Mouse (Mus musculus) gastrocnemius, postnatal 10 days (tissue): ENCODE data around the gene Psma7. TPM values are rescaled to one million over a fixed set of nuclear protein-coding genes. Genes with fewer than 3 reads are reported as not detected.
A peak's percentile ranks its signal among the peaks of the same experiment; 100 is the strongest.

Experiments
- DNase-seq: peaks from one replicate; pipeline ENCODE4 v3.0.0; 2021; ENCODE audit warnings: mixed read lengths
- total RNA-seq, 2 experiments: library from RNA; stranded (reverse); gene quantifications; 2 replicates each; pipeline ENCODE4 v1.2.3; 2021

Gene Psma7
- total RNA-seq, 2 experiments from 2014 or later: 169 to 170 TPM

DNA sequence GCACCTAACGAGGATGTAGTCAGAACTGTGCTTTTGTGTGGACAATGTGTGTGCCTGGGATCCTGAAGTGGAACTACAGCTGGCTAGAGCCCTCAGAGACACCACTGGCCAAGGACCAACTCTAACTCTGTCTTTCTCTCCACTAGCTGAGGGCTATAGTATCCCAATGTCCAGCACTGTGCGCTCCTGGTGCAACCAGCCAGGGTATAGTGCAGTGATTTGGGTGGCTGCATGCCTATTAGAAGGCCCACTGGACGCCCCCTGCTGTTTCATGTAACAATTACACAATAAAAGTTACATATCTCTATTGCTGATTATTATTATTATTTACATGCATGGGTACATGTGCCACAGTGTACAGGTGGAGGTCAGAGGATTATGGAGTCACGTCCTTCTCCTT lies 3.0 kb upstream of the Psma7 start:
- peak; percentile 29 for DNase-seq

DNA sequence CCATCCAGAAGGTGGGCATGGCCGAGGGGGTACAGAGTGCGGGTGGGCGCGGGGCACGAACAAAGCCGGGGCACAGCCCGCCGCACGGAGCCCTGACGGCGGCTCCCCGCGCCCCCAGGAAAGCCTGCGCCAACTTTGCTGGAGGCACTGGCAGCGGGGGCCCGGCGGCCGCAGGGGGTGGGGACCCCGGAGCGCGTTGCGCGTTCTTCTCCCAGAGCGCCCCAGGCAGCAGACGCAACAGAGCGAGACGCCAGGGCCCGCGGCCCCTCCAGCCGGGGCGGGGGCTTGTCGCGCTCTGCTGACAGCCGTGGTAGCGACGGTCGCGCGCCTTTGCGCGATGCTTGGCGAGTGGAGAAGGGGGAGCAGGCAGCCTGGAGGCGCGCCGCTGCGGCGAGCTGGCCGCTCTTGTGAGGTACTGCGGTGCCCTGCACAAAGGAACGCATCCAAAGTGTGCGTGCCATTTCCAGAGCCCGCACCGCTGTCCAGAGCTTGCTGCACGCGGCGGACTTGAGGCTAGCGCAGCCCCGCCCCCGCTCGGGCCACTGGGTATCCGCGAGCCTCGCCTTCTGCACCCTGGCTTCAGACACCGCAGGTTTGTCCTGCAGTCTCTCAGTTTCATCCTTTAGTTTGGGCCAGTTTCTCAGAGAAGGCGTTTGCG lies 754 bp upstream of the Psma7 start:
- peak; percentile 70 for DNase-seq

- DNase-seq: peak; percentile 55
Measured at GRCm38 (mm10) chr2:180041577-180042255, 517 bp downstream of the Psma7 start.

- DNase-seq: no peak
Measured at GRCm38 (mm10) chr2:180040406-180040805, 1.8 kb downstream of the Psma7 start.

DNA sequence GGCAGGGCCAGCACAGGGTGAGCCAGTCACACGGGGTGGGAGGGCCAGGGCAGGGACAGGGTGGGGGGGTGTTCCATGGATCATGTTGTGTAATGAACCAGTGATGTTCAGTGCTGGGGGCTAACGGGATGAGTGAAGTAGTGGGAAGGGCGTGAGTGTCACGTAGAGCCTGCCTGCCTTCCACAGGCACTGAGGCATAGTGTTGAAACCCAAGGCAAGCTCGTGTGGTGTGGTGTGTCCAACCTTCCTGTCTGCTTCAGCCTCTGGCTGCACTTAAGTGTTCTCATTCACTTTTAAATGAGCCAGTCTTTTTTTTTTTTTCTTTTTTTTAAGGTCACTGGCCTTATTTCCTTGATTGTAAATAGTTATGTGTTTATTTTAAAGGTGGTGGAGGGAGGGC lies 7.5 kb downstream of the Psma7 start:
- DNase-seq: no peak

DNA sequence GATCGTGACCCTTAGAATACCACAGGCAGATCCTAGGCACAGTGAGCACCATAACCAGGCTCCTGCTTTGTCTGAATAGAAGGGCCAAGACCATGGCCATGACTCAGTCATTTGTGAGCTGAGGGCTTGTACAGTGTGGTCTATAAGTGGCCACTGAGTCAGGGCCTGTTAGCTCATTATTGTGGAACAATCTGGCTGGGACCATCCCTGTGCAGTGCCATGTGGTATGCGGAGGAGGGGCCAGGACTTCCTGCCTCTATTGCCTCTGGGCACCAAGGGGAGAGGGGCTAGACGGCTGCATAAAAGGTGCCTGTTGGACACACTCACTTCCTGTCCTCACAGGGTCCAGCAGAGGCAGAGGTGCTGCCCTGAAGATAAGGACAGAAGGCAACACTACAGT lies 8.3 kb downstream of the Psma7 start:
- no peak for DNase-seq

DNA sequence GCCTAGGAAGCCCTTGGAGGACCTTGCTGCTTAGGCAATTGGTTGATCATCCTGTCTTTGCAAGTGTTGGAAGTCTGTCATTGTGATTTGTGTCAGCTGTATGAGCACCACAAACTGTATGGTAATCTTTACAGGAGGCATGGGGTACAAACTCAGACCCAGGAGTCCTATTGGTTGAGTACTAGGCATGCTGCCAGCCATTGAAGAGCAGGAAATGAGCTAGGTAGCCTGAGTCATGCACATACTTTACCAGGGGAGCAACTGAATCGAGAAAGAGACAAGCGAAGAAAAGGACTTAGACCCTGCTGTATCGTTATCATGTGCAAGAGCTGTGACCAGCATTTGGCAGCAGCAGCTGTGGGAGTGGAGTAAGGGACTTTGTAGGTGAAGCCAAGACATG lies 9.3 kb downstream of the Psma7 start:
- DNase-seq: no peak

DNA sequence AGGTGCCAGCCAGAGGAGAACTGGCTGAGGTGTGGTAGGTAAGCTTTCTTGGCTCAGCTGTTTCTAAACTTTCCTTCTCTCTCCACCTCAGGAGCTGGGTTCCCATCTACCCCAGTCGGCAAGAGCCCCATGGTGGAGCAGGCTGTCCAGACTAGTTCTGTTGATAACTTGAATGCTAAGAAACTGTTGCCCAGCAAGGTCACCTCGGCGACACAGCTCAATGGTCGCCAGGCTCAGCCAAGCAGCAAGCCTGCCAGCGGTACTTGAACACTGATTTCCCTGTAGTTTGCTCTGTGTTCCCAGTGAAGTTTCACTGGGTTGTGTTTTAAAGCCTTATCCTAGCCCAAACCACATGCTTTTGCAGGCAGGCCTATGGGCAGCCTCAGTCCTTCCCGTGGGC lies 11.0 kb downstream of the Psma7 start:
- DNase-seq: no peak

DNA sequence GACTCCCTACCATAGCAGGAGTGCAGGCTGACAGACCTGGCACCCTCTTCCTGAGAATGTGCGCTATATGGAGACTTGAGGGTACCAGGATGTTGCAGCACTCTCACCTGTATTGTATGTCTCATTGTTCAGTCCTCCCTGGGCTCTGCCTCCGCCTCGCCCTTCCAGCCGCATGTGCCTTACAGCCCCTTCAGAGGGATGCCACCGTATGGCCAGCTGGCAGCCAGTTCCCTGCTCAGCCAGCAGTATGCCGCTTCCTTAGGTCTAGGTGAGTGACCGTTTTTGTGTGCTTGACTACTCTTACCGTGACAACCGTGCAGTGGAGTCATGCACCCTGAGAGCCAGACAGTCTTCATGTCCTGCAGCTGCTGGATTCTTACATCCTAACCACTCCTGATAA lies 14.5 kb downstream of the Psma7 start:
- no peak for DNase-seq

- no peak for DNase-seq
Measured at GRCm38 (mm10) chr2:180025861-180026200, 16.4 kb downstream of the Psma7 start.

- peak; percentile 59 for DNase-seq
Measured at GRCm38 (mm10) chr2:180025135-180025860, 16.9 kb downstream of the Psma7 start.

GRCm38 (mm10) chr2:180024401-180025098 lies 17.7 kb downstream of the Psma7 start, which contains the start of gene Lsm14b:
Gene Lsm14b (plus strand): TSS chr2:180024987.
- DNase-seq: peak; percentile 98

GRCm38 (mm10) chr2:180022751-180023150 lies 19.5 kb downstream of the Psma7 start:
- DNase-seq: no peak

DNA sequence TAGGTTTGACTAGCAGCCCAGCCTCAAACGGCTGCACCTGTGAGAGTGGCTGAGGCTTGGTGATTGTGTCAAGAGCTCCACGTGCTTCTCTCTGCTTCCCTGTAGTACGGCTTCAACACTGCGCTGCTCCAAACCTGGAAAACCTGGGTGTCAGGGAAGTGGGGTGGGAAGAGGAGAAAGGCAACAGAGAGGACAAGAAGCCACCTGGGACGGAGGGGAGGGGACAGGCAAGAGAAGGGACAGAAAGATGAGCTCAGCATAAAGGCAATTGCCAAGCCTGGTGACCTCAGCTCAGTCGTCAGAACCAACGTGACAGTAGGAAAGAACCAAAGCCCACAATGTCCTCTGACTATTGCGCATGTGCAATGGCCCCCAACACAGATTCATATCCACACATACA lies 21.3 kb downstream of the Psma7 start:
- no peak for DNase-seq

- no peak for DNase-seq
Measured at GRCm38 (mm10) chr2:180020091-180020661, 22.1 kb downstream of the Psma7 start.

DNA sequence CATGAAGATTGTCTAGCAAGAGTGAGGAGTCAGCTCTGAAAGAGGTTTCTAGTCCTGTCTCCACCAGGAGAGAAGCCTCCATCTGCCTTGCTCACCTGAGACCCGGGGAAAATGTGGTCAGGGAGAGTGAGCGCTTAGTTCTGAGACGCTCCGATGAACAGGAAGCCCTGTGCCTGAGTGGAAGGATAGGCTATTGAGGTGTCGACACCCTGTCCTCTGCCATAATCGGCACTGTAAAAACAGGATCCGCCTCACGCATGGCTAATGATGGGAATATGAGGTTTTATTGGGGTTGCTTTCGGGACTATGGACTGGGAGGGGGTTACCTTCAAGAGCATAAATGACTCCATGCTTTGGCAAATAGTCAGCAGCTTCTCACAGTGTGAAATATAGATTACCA lies 23.7 kb downstream of the Psma7 start:
- DNase-seq: no peak

DNA sequence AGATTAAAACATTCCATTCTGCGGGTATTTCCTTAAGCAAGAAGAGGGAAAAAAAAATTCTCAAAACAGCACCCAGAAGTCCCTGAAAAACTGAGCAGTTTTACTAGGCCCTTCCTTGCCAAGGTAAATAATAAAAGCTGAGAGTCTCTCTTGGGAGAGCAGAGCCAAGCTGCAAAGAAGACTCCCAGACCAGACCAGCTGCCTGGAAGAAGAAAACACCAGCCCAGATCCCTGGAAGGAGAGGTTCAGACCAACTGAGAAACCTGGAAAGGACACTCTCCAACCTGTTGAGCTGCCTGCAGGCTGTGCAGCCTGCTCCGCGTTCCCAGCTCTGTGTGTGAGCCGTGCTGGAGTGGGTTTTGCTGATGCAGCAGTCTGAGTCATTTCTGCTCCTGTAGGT lies 24.6 kb downstream of the Psma7 start:
- no peak for DNase-seq

- no peak for DNase-seq
Measured at GRCm38 (mm10) chr2:180013686-180014085, 28.5 kb downstream of the Psma7 start.

GRCm38 (mm10) chr2:180011370-180011769 lies 30.9 kb downstream of the Psma7 start:
- DNase-seq: no peak

- no peak for DNase-seq
Measured at GRCm38 (mm10) chr2:180010686-180011085, 31.5 kb downstream of the Psma7 start.

DNA sequence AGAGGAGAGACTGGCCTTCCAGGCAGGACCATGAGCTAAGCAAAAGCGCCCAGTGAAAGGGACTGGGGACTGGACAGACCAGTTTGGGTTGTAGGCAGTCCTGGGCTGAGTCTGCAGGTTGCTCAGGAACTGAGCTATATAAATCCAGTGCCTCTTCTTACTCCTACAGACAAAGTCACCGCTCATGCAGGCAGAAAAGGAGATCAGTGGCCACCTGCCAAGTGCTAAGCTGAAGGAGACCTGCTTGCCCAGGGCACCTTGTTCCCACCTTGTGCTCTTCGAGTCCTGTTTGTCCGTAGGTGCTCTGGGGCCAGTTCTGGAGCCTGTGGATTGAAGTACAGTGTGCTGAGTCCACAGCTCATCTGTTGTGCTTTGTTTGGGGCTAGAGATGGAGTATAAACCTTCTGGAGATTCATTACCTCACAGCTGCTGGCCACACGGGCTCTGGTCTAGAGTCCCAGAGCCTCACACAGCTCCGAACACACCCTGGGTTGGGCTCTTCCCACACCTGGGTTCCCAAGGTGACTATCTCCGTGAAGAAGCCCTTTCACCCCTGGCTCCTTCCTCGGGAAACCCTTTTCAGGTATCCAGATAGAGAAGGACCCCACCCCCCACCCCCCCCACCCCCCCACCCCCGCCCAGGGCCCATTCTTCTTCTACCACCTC lies 35.7 kb downstream of the Psma7 start:
- DNase-seq: no peak
